Mouse (Mus musculus) left cerebral cortex, postnatal 14 days (tissue): Measurements from ENCODE around the gene Ift43. TPM values are rescaled to one million over a fixed set of nuclear protein-coding genes. Genes with fewer than 3 reads are reported as not detected.

Experiments used
- DNase-seq, 2 experiments: peaks; one replicate each; pipeline ENCODE4 v3.0.0; 2021 to 2022; ENCODE audit warnings: low spot score in 2 of 2, mixed read lengths in 1 of 2
- intact Hi-C: fragments of 180-260 bp; cut with DNase I; formaldehyde crosslinking; loops from one replicate; pipeline ENCODE4 v1.15.1; 2025
- total RNA-seq, 2 experiments: library from RNA; stranded (reverse); gene quantifications; 2 replicates each; pipeline ENCODE4 v1.2.3; 2021

The Ift43 gene
- total RNA-seq, 2 experiments from 2014 or later = 10.9 to 12.4 TPM

DNA sequence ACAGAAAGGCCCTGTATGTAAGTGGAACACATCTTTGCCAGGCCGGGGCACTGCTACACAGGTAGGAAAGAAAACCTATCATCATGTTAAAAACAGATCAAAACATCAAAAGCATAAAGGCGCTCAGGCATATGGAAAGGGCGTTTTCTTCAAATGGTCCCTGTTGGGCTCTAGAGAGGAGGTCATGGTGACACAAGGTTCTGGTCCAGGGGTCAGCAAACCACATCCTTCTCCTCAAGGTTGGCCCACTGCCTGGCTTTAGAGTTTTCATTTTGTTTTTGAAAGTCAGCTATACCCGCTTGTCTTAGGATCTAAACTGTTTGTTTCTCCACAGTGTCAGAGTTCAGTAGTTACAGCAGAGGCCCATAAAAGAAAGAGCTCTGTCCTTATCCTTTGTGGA lies 27.2 kb downstream of the Ift43 start:
- intact Hi-C loops = no loop called here
- DNase-seq = no peak

DNA sequence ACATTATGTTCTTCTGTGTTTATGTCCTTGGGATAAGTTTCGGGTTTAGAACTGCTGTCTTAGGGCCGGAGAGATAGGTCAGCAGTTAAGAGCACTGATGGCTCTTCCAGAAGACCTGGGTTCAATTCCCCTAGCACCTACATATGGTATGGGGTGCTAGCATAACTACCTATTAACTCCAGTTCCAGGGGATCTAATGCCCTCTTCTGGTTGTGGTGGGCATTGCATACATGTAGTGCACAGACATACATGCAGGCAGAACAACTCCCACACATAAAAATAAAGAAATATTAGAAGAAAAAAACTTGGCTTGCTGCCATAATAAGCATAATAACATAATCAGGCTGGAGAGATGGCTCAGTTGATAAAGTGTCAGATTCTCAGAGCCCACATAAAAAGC lies 28.3 kb downstream of the Ift43 start:
- peak in 1 of 2 experiments; percentile 32 for DNase-seq
- intact Hi-C loops = no loop called here

DNA sequence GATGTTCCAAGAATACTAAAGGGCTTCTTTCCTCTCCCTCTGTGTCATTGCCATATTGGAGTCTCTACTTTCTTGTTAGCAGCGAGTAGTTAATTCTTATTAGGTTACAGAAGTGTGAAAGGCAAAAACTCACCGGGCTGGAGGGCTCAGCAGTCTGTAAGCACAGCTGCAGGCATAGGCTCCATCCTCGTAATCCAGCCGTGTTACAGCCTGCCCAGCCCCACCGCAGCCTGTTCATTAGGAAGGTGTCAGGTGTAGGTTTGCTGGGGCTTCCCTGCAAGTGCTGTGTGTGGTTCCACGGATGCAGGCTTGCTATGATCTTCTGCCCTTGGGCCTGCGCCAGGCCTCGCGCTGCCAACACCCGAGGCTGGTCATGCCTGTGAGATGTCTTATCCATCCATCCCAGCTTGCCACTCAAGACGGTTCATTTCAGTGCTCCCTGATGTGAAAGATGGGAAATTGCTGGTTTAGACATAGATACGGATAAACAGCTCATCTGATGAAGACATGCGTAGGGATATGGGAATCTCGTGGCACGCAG lies 34.0 kb downstream of the Ift43 start:
- no peak for DNase-seq
- intact Hi-C loops = no loop called here

DNA sequence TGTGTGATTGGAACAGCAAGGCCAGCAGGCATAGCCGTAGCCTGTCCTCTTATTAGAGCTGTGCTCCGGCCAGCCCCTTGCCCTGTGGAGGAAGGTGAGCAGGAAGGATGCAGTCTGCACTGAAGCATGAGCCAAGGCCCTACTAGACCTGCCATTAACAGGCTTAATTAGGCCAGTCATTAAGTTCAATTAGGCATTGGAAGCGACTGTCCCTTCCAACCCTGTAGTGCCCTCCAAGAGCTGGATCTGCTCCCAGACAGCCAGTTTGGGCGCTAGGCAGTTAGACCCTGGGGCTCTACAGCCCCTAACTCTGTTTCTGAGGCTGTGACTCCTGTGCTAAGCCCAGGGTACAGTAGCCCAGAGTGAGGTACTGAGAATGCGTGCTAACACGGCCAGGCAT lies 41.7 kb downstream of the Ift43 start:
- intact Hi-C loops = no loop called here
- DNase-seq = no peak

DNA sequence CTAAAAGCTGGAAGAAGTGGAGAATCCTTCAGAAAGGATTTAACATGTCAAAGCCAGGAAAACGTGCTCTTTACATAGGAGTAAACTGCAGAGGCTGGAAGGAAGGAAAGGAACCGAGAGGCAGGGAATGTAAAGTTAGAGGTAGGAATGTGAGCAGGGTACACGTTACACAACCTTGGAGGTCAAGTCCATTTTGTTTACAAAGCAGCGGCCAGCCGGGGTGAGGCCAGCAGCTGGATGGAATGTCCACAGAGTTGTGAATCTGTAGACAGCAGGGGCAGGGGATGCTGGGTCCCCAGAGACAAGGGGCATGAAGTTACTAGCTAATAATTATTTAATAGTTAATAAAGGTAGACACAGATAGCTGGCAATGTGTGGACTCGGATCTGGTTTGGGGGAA lies 45.8 kb downstream of the Ift43 start:
- no peak for DNase-seq
- intact Hi-C loops = no loop called here

DNA sequence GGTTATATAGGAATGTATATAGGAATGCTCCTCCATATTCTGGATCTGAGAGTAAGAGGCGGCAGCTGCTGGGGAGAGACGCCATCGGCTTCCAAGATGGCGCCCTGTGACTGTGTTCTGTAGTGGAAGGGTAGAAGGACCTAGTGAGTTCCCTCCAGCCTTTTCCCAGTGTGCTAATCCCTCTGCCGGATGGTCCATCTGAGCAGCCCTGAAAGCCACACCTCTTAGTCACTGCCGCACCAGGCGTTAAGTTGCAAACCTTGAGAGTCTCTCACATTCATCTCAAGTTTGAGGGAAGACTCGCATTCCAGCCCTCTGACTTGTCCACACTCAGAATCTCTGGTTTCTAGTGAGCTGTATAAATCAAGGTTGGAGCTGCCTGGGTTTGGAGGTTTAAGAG lies 46.7 kb downstream of the Ift43 start:
- no peak for DNase-seq
- intact Hi-C loops = no loop called here

DNA sequence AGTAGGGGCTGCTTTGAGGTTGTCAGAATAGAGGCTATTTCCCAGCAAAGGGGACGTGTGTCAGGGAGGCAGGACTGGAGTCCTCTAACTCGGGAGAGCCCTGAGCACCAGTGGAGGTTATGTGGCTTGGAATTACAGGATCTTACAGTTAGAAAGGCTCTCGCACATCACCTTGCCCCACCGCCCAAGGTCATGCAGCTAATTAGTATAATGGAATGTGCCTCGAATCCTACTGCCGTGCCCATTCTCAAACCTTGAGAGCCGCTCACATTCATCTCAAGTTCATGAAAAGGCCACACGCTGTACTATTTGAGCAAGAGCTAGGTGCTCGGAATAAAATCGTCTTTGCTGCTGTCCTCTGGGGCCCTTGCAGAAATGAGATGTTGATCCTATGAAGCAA lies 47.4 kb downstream of the Ift43 start:
- no peak for DNase-seq
- intact Hi-C loops = loop anchor here (5.0 kb wide), 1 partner anchor 483 kb away; no protein-coding TSS in a partner anchor

DNA sequence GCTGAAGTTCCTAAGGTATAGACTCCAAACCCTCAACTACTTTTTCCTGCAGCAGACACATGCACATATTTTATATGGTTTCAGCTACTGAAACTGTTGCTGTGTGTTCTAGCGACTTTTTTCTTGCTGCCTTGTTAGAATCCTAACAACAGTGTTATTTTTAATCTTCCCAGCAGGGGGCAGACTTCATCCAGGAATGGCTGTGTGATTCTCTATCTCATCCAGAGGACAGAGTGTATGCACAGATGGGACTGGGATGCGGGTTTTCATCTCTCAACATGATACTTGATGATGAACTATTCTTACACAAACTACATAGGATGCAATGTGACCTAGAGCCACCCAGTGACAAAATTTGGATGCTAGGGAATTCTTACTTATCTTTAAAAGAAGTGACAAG lies 50.5 kb downstream of the Ift43 start:
- intact Hi-C loops = loop anchor here (2.0 to 5.0 kb wide), 2 partner anchors 270 to 480 kb away; no protein-coding TSS in a partner anchor

DNA sequence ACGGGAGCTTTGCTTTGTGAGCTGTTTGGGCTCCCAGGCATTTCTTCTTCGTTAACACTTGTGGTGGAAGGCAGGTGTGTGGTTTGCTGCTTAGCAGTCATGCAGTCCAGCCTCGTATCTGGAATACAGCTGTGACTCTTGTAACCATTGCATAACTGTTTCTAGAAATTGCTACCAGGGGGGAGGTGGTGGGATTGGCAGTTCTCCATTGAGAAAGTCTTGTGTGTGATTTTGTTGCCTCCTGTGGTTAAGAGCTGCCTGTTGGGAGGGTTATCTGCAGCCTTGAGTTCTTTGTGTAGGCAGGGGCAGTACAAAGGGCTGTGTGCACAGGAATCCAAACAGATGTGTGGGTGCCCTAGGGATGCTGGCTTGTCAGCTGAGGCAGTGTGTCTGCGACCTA lies 53.4 kb downstream of the Ift43 start:
- intact Hi-C loops = no loop called here

More for the DNA sequence above, 50.5 kb downstream of the Ift43 start:
- peak; percentile 89 to 94 for DNase-seq

DNA sequence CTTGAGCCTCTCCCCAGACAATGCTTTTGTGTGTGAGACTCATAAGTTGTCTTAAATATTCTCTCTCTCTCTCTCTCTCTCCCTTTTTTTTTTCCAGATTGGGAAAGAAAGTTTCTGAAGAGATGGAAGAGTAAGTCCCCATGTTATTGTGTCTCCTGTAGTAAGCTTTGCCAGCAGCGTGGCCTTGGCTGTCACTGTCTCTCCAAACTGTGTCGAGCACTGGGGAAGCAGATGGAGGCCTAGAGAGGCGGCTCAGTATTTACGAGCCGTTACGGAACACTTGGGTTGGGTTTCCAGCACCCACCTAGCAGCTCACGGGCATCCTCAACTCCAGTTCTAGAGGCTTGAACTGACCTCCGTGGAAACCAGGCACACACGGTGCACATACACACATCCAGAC lies 56.4 kb downstream of the Ift43 start:
- no peak for DNase-seq
- intact Hi-C loops = no loop called here

More for the DNA sequence above, 53.4 kb downstream of the Ift43 start:
- DNase-seq = no peak

DNA sequence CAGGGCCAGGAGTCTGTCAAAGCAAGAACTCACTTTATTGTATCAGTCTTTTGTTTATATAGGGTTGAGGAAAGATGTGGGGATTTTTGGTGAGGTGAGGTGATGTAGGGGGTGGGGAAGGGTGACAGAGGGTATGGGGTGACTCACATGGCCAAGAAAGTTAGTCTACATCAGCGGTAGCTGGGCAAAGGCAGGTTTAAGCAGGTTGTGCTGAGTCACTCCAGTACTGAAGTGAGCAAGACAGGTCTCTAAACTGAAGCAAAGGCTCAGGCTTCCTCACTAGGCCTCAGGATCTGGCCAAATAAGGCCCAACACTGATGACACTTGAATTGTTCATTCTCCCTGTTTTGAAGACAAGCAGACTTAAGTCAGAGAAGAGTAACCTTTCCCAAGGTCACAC lies 60.0 kb downstream of the Ift43 start:
- DNase-seq = no peak
- intact Hi-C loops = no loop called here

DNA sequence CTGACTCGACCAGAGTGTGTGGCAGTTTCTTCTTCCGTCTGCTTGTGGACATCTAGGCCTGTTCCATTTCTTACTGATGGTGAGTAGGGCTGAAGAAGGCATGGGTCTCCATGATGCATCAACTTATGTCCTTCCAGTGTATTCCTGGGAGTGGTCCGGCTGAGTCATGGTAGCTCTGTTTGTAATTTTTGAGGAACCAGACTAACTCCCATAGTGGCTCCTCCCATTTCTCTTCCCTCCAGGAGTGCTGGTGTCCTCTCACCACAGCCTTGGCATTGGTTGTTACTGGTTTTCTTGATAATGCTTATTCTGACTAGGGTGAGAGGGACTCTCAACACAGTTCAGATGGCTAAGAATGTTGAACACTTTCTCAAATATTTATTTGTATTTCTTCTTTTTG lies 63.9 kb downstream of the Ift43 start:
- intact Hi-C loops = no loop called here
- DNase-seq = no peak

DNA sequence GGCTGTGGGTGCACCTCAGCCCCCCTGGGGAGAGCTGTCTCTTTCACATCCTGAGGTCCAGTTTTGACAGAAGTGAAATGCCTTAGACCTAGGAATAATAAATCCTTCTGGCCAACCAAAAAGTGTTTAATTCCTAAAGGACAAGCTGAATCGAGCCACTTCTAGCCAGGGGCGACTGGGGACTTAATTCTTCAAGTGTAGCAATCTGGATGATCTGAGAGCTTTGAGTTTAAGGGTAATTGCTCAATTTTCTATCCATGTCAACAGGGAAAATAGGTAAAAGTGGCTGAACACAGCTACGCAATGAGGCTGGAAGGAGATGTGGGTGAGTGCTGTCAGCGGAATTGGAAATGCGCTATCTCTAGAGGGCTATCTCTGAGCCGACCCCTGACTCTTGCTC lies 65.9 kb downstream of the Ift43 start:
- no peak for DNase-seq
- intact Hi-C loops = no loop called here

DNA sequence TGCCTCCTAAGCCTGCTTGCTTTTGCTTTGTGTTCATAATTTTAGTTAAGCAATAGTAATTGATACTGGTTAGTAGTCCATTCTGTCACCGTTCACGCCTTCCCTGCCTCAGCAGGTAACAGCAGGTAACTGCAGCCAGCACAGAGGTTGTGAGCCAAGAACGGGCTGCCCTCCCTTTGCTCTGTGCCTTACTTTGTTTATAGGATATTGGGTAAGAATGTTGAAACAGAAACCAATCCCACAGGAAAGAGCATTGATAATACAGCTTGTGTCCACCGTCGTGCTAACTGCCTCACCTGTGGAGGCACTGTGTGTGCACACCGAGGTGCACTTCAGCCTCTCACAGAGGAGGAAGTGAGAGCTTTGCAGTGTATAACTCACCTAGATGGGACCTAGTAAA lies 66.7 kb downstream of the Ift43 start:
- intact Hi-C loops = no loop called here
- DNase-seq = no peak

DNA sequence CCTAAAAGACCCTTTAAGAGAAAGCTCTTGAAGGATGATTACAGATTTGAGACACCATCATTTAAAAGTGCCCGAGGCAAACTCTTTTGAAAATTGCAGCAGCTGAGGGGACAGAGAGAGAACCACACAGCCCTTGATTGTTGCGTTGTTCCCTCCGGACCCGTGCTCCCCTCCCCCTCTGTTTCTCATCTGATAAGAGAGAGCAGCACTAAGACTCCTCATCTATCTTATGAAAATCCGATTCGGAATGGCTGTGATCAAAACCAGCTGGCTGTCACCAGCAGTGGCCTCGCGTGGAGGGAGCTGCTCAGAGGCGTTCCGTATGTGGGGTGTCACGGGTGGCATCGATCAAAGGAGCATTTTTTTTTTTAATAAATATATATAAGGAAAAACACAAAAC lies 69.6 kb downstream of the Ift43 start:
- no peak for DNase-seq
- intact Hi-C loops = no loop called here

DNA sequence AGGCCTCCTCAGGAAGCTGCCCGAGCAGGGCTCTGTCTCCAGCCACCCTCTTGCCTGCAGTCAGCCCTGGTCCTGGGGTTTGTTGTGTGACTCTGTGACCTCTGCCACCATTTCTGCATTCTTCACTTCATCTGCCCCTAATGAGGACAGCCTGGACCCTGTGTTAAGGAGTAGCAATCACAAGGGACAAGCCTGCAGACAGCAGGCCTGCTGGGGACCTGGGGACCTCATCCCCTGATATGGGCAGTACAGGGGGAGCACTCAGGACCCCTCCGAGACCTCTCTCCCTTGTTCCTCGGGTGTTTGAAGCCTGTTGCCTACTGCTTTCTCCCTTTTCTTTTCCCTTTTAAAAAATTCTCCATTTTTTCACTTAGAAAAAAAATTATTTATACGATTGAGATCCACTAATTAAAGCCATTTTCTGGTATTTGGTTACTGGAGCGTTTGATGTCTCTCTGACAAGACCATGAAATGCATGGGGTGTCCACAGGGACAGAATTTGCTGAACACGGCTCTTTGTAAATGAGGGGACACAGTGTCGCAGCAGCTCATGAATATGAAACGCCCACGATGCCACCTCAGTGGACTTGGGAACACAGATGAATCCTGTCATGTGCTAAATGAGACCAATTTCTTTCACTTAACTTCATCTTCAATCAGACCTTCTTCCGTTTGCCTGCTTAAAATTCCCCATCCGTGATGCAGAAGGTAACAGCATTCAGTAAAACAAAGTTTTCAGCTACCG lies 71.0 kb downstream of the Ift43 start:
- intact Hi-C loops = no loop called here
- DNase-seq = no peak

DNA sequence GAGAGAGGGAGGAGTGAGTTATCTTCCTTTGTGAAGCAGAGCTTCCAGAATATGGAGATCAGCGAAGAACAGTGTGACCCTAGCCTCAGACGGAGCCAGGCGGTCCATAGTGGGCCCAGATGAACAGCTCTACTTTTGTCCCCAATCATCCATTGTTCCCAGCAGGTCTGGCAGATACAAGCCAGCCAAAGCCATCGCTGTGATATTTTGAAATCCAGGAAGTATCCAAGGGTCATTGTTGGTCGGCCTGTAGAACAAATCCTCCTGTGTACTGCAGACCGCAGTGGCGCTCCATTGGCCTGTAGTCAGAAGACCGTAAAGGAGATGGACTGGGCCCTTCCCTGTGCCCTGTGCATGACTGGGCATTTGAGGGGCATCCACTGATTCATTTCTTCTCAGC lies 72.8 kb downstream of the Ift43 start:
- intact Hi-C loops = no loop called here
- DNase-seq = no peak

DNA sequence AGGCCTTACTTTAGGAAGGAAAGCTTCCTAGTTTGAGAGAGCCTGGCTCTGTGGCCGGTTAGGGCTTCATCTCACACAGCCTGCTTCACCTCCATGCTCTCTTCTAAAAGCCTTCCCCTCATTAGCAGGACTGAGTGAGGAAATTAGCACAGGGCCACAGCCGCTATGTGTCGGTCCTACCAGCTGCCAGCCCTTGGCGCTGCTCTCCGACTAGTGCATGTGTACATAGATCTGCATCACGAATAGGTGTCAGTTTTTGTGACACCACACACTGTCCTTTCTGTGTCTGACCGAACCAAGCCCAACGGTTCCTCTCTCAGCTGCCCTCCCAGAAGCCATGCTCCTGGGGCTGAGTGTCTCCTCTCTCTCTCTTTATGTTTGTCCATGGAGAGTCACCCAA lies 74.8 kb downstream of the Ift43 start:
- no peak for DNase-seq
- intact Hi-C loops = no loop called here

DNA sequence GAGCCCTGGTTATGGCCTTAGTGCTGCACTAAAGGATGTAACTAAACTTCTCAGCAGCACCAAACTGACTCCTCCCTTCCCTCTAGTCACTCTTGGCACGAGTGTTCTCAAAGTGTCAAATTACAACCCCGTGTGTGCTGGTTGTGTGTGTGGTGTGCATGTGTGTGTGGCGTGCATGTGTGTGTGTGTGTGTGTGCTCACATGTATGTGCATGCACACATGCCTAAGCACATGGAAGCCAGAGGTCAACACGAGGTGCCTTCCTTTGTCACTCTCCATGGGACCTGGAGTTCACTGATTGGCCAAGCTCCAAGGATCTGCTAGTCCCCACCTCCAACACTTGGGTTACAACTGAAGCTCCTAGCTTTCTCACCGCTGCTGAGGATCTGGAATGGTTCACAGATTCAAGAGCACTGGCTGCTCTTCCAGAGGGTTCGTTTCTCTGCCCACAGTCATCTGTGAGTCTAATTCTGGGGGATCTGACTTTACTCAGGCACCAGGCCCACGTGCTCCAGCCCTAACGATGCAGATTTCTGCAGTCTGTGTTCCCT lies 75.6 kb downstream of the Ift43 start:
- DNase-seq = peak; percentile 62 to 71
- intact Hi-C loops = no loop called here

DNA sequence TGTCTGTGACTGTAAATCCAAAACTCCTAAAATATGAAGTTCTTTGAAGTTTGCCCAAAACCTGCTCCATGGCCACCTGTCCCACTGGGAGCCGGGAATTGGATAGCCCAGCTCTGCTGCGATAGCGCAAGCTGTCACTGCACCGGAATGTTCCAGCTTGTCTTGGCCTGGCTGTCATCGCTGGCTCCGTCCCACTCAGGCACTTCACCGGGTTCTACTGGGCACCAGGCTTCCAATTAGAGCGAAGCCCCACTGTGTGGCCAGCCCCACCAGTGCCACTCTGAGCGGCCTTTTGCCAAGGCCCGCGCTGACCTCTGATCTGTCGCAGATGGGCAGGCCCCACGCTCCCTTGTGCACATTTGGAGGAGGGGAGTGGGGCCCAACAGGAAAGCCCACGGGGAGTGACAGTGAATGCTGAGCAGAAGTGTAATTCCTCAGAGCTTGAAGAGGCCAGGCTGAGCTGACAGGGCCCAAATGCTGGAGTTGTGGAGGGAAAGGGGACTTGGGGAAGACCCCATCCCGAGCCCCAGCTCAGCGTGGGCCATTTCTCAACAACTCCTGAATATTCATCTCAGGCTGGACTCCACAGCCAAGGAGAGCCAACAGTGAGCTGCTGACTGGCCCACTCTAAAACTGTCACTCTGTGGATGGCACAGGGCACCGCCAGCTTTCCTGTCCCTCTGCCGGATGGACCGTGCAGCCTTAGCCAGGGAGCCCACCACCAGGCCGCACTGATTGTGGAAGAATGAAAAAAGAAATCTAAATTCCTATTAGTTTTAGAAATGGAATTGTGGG lies 76.5 kb downstream of the Ift43 start:
- intact Hi-C loops = no loop called here
- DNase-seq = peak; percentile 56 to 77
